Mouse (Mus musculus) liver, adult 2 months (tissue): ENCODE measurements around the gene Prelid3b.

Source experiments
- CTCF ChIP-seq: fragments of 200-500 bp; IDR thresholded peaks from 2 replicates; pipeline ENCODE4 v1.5.1; 2011; ENCODE audit warnings: low read depth, low read length, control low read depth
- POLR2A ChIP-seq: fragments of 200-500 bp; IDR thresholded peaks from 2 replicates; pipeline ENCODE4 v1.6.1; 2011; ENCODE audit warnings: low read length, control low read depth; ENCODE audit not compliant: insufficient read depth; ENCODE audit errors: extremely low read depth

DNA sequence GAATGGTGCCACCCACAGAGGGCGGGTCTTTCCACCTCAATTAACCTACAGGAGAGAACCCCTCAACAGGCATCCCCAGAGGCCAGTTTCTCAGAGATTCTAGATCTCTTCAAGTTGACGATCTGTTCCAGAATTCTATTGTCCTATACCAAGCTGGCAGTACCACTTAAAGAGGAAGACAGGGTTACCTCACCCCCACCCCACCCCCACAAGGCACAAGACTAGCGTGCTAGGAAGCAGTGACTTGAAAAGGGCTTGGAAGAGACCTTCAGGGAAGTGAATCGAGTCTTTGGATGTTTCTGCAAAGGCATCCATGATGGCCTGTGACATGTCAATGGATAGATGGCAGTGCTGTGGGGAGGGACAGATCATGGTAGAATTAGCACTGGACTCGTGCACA is 5.9 kb upstream of the Prelid3b start:
- TF ChIP-seq CTCF (no peak), POLR2A (no peak)
